Mouse (Mus musculus): ENCODE measurements around the gene Slc43a3.

DNA sequence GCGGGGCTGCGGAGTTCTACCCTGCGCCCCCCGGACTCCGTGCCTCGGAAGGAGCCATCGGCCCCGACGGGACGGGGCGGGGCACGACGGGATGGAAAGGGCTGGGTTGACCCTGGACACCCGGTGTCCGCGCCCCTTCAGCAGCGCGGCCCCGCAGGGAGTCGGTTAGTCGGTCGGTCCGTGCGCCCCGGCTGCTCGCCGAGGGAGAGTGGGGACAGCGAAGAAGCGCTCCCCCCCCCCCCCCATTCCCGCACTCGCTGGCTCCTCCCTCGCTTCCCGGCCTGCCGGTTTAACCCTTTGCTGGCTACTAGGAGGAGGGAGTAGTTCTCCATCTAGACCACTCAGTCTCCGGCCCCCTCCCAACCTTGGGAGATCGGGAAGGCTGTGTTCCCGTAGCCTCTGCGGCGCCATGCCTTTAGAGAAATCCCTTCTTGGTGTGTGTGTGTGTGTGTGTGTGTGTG, 49.5 kb upstream of the Slc43a3 start:
- TF ChIP-seq CTCF (conservative IDR thresholded peaks at IDR 0.05; ENCODE audit: insufficient read depth, insufficient read length, low read depth, low read length), result no peak
- TF ChIP-seq POLR2A (IDR thresholded peaks at IDR 0.05; ENCODE audit: low read depth, low read length), result no peak

Measured in kidney, adult 2 months (tissue).